Mouse (Mus musculus) monocyte, adult 5-6 weeks (primary cell): Measurements from ENCODE around the gene Psmb10. TPM values are rescaled to one million over a fixed set of nuclear protein-coding genes. Genes with fewer than 3 reads are reported as not detected.

Experiments
- ATAC-seq: fragments of 153-309, 156-312 bp; replicated peaks from 2 replicates; pipeline ENCODE4 v1.8.0; 2017; ENCODE audit warnings: mild to moderate bottlenecking; ENCODE audit not compliant: low TSS enrichment, insufficient number of reproducible peaks, severe bottlenecking, poor library complexity, low FRiP score
- total RNA-seq: library from RNA; stranded (forward); fragments of 200-1000, 200-491, 200-594 nt; gene quantifications from 3 replicates; pipeline ENCODE4 v1.2.3, GENCODE M21; 2017

Gene Psmb10
- total RNA-seq, 1 experiment from 2014 or later: 99.0 TPM

DNA sequence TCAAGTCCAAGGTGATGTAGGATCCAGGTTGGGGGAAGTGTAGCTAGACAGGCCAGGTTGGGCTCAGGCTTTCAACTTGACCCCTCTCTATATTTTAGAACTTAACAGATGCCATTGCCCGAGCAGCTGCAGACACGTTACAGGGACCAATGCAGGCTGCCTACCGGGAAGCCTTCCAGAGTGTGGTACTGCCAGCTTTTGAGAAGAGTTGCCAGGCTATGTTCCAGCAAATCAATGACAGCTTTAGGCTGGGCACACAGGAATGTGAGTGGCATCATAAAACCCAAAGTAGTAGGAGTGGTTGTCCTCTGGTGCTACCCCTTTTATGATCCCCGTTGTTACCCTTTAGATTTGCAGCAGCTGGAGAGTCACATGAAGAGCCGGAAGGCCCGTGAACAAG lies 47.4 kb downstream of the Psmb10 start:
- ATAC-seq: no peak

DNA sequence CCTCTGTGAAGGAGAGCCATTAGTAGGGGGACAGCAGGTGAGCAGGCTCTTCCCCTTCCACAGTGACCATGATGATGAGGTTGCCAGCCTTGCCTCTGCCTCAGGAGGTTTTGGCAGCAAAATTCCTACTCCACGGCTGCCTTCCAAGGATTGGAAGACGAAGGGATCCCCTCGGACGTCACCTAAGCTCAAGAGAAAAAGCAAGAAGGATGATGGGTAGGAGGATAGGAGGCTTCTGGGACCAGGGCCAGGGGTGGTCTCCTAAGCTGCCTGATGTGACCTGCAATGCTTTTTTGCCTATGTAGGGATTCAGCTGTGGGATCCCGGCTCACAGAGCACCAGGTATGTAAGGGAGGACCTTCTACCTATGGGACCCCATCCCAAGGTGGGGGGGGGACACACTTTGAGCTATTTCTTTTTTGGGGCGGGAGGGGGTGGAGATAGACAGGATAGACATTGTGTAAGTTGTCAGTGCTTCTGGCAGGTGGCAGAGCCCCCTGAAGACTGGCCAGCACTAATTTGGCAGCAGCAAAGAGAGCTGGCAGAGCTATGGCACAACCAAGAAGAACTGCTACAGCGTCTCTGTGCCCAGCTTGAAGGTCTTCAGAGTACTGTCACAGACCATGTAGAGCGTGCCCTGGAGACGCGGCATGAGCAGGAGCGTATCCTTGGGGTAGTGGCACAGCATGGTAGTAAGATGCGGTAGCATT lies 48.3 kb downstream of the Psmb10 start:
- ATAC-seq: no peak

Other genes with a start within 250 kb of the Psmb10 start
- gene Acd, start 237.3 kb downstream of the Psmb10 start, total RNA-seq: 8.7 to 25.2 TPM (median 9.7 TPM) in 3 replicates
- gene Pard6a, start 237.3 kb downstream of the Psmb10 start, total RNA-seq: 21.3 to 28.7 TPM (median 21.4 TPM) in 3 replicates
- not detected in 3 replicates for gene 4933405L10Rik, start 230.8 kb downstream of the Psmb10 start, total RNA-seq
- 0.43 to 1.6 TPM in 2 of 3 replicates, not detected in the other for gene Enkd1, start 230.2 kb downstream of the Psmb10 start, total RNA-seq
- 0.21 to 2.7 TPM in 2 of 3 replicates, not detected in the other for gene Gfod2, start 179.8 kb downstream of the Psmb10 start, total RNA-seq
- 11.8 to 19.7 TPM (median 13.0 TPM) in 3 replicates for gene Ranbp10, start 111.1 kb downstream of the Psmb10 start, total RNA-seq
- gene Tsnaxip1, start 110.7 kb downstream of the Psmb10 start, total RNA-seq: 0.19 TPM in 1 of 3 replicates, not detected in the others
- gene Cenpt, start 85.2 kb downstream of the Psmb10 start, total RNA-seq: 3.6 to 7.3 TPM (median 5.4 TPM) in 3 replicates
- gene Thap11, start 83.3 kb downstream of the Psmb10 start, total RNA-seq: 12.3 to 21.2 TPM (median 20.9 TPM) in 3 replicates
- gene Nutf2, start 77.9 kb downstream of the Psmb10 start, total RNA-seq: 20.2 to 38.8 TPM (median 28.6 TPM) in 3 replicates
- gene Edc4, start 57.6 kb downstream of the Psmb10 start, total RNA-seq: 29.2 to 48.9 TPM (median 46.8 TPM) in 3 replicates
- 3.6 TPM in 1 of 3 replicates, not detected in the others for gene Nrn1l, start 44.9 kb downstream of the Psmb10 start, total RNA-seq
- 11.4 to 15.3 TPM (median 11.6 TPM) in 3 replicates for gene Pskh1, start 38.0 kb downstream of the Psmb10 start, total RNA-seq
- gene Ctrl, start 4.6 kb downstream of the Psmb10 start, total RNA-seq: not detected in 3 replicates
- not detected in 3 replicates for gene Lcat, start 4.9 kb upstream of the Psmb10 start, total RNA-seq
- gene Slc12a4, start 27.7 kb upstream of the Psmb10 start, total RNA-seq: 2.7 to 13.5 TPM (median 8.1 TPM) in 3 replicates
- 0.96 to 1.7 TPM (median 0.97 TPM) in 3 replicates for gene Dpep3, start 41.0 kb upstream of the Psmb10 start, total RNA-seq
- gene Dus2, start 52.9 kb upstream of the Psmb10 start, total RNA-seq: 4.4 to 16.1 TPM (median 14.3 TPM) in 3 replicates
- gene Dpep2nb, start 67.5 kb upstream of the Psmb10 start, total RNA-seq: 1.2 to 2.1 TPM (median 1.3 TPM) in 3 replicates
- gene Ddx28, start 73.4 kb upstream of the Psmb10 start, total RNA-seq: 25.7 to 34.8 TPM (median 33.9 TPM) in 3 replicates
- gene Nfatc3, start 120.4 kb upstream of the Psmb10 start, total RNA-seq: 69.7 to 114 TPM (median 95.6 TPM) in 3 replicates
- gene Esrp2, start 198.5 kb upstream of the Psmb10 start, total RNA-seq: not detected in 3 replicates
- gene Pla2g15, start 212.0 kb upstream of the Psmb10 start, total RNA-seq: 7.7 to 8.6 TPM (median 8.2 TPM) in 3 replicates
- gene Slc7a6, start 230.4 kb upstream of the Psmb10 start, total RNA-seq: 11.1 to 13.3 TPM (median 13.1 TPM) in 3 replicates